Mouse (Mus musculus) lung, adult 18-20 months (tissue): Measurements from ENCODE around the gene Fam71e2.
"Not testable (repeated sequence)": the region's sequence is repeated elsewhere in the genome, so short reads cannot be mapped to it uniquely, and the experiment has no call there.

Experiments used
- DNase-seq, 2 experiments: peaks; one replicate each; pipeline ENCODE4 v3.0.0; 2022; ENCODE audit warnings: mixed read lengths in 2 of 2

Gene Fam71e2

GRCm38 (mm10) chr7:4771202-4771601 is at the start of gene Fam71e2:
Gene Fam71e2, minus strand, starts transcription at chr7:4771302.
- no peak for DNase-seq

- no peak for DNase-seq
Observed at GRCm38 (mm10) chr7:4816559-4816958, 45.5 kb upstream of the Fam71e2 start.

GRCm38 (mm10) chr7:4813105-4813791 is 42.1 kb upstream of the Fam71e2 start:
- DNase-seq: no peak

GRCm38 (mm10) chr7:4812303-4813104 is 41.4 kb upstream of the Fam71e2 start, which contains the start of gene Ube2s:
Gene Ube2s, minus strand, starts transcription at chr7:4812590.
- peak; percentile 99 for DNase-seq

- DNase-seq: peak in 1 of 2 experiments; percentile 27
Observed at GRCm38 (mm10) chr7:4811842-4812302, 40.8 kb upstream of the Fam71e2 start.

GRCm38 (mm10) chr7:4811131-4811530 is 40.0 kb upstream of the Fam71e2 start:
- not testable (repeated sequence) for DNase-seq

- peak in 1 of 2 experiments; percentile 48 for DNase-seq
Observed at GRCm38 (mm10) chr7:4806716-4807115, 35.6 kb upstream of the Fam71e2 start.

GRCm38 (mm10) chr7:4802247-4802646 is 31.1 kb upstream of the Fam71e2 start:
- no peak for DNase-seq

- no peak for DNase-seq
Observed at GRCm38 (mm10) chr7:4795767-4796433, 24.8 kb upstream of the Fam71e2 start.

GRCm38 (mm10) chr7:4794631-4795168 is 23.6 kb upstream of the Fam71e2 start:
- DNase-seq: no peak

GRCm38 (mm10) chr7:4793674-4794073 is 22.6 kb upstream of the Fam71e2 start:
- no peak for DNase-seq

- not testable (repeated sequence) for DNase-seq
Observed at GRCm38 (mm10) chr7:4793248-4793647, 22.1 kb upstream of the Fam71e2 start.

- peak; percentile 96 to 98 for DNase-seq
Observed at GRCm38 (mm10) chr7:4792278-4793212, 21.4 kb upstream of the Fam71e2 start, which contains the start of gene Rpl28. Gene Rpl28, plus strand, starts transcription at chr7:4792874.

GRCm38 (mm10) chr7:4789436-4789935 is 18.4 kb upstream of the Fam71e2 start, which contains the start of gene Tmem238:
Gene Tmem238, minus strand, starts transcription at chr7:4789656.
- DNase-seq: peak; percentile 85 to 87

GRCm38 (mm10) chr7:4788499-4789435 is 17.7 kb upstream of the Fam71e2 start:
- DNase-seq: peak; percentile 61 to 62

GRCm38 (mm10) chr7:4783667-4784268 is 12.7 kb upstream of the Fam71e2 start:
- no peak for DNase-seq

GRCm38 (mm10) chr7:4782759-4783158 is 11.7 kb upstream of the Fam71e2 start, which contains the start of the genes Il11 and Tmem190:
Gene Il11, minus strand, starts transcription at chr7:4782859.
Gene Tmem190, plus strand, starts transcription at chr7:4782937.
- DNase-seq: no peak

- no peak for DNase-seq
Observed at GRCm38 (mm10) chr7:4782130-4782529, 11.0 kb upstream of the Fam71e2 start.

GRCm38 (mm10) chr7:4779921-4780320 is 8.8 kb upstream of the Fam71e2 start:
- no peak for DNase-seq
